Mouse (Mus musculus): Measurements from ENCODE around the gene Hmgcs1. TPM values are rescaled to one million over a fixed set of nuclear protein-coding genes. Genes with fewer than 3 reads are reported as not detected.
A peak's percentile ranks its signal among the peaks of the same experiment; 100 is the strongest.

Gene Hmgcs1
- 102 and 124 TPM in 2 replicates for polyA plus RNA-seq (2014; fragmentation: Nextera tagmentation; extraction: Ambion mirVana)

- Histone ChIP-seq H3K9me3 (replicated peaks; ENCODE audit: control insufficient read depth, low read length) (no peaks in the 10 kb centered on the region), H3K4me3 (ENCODE audit: low read depth, low read length) (peak within 1 kb of the TSS; percentile 94), H3K9ac (ENCODE audit: low read depth, low read length) (peak within 1 kb of the TSS; percentile 87), H3K36me3 (ENCODE audit: control insufficient read depth, insufficient read depth, low read length) (no peaks in the 10 kb centered on the region), H3K27me3 (ENCODE audit: control insufficient read depth, insufficient read depth, low read length) (no peaks in the 10 kb centered on the region), H3K4me1 (ENCODE audit: control insufficient read depth, insufficient read depth, low read length) (peaks cover 8% of the 10 kb centered on the region; the same call in 1 of the 2 replicates), H3K4me2 (peak within 1 kb of the TSS; percentile 76), H3K27ac (ENCODE audit: low read depth, low read length) (peak within 1 kb of the TSS; percentile 92)
- ATAC-seq (replicated peaks; ENCODE audit: insufficient number of reproducible peaks, low FRiP score, low TSS enrichment): peak; percentile 100
- under 1% methylated on average over 59 of the region's 59 CpGs for WGBS (ENCODE audit: insufficient replicate concordance)
Measured at GRCm38 (mm10) chr13:119690039-119690728, at the start of gene Hmgcs1. Gene Hmgcs1 (plus strand): TSS chr13:119690379.

- no peak overlapping the region for H3K4me2 ChIP-seq
- no peaks in the 10 kb centered on the region for H3K4me1 ChIP-seq (ENCODE audit: control insufficient read depth, insufficient read depth, low read length)
- WGBS (ENCODE audit: insufficient replicate concordance): 34% methylated on average over 4 of the region's 4 CpGs
- no peaks in the 10 kb centered on the region for H3K9me3 ChIP-seq (replicated peaks; ENCODE audit: control insufficient read depth, low read length)
- no peak overlapping the region for H3K27ac ChIP-seq (ENCODE audit: low read depth, low read length)
- H3K9ac ChIP-seq (ENCODE audit: low read depth, low read length): no peak overlapping the region
- no peaks in the 10 kb centered on the region for H3K36me3 ChIP-seq (ENCODE audit: control insufficient read depth, insufficient read depth, low read length)
- no peaks in the 10 kb centered on the region for H3K27me3 ChIP-seq (ENCODE audit: control insufficient read depth, insufficient read depth, low read length)
- H3K4me3 ChIP-seq (ENCODE audit: low read depth, low read length): no peak overlapping the region
- no peak for ATAC-seq (replicated peaks; ENCODE audit: insufficient number of reproducible peaks, low FRiP score, low TSS enrichment)
Measured at GRCm38 (mm10) chr13:119640504-119640903, 49.7 kb upstream of the Hmgcs1 start.

- H3K36me3 ChIP-seq (ENCODE audit: control insufficient read depth, insufficient read depth, low read length): no peaks in the 10 kb centered on the region
- no peaks in the 10 kb centered on the region for H3K27me3 ChIP-seq (ENCODE audit: control insufficient read depth, insufficient read depth, low read length)
- no peaks in the 10 kb centered on the region for H3K9me3 ChIP-seq (replicated peaks; ENCODE audit: control insufficient read depth, low read length)
- no peak overlapping the region for H3K9ac ChIP-seq (ENCODE audit: low read depth, low read length)
- no peak overlapping the region for H3K4me3 ChIP-seq (ENCODE audit: low read depth, low read length)
- H3K27ac ChIP-seq (ENCODE audit: low read depth, low read length): no peak overlapping the region
- 70% methylated on average over 7 of the region's 7 CpGs for WGBS (ENCODE audit: insufficient replicate concordance)
- ATAC-seq (replicated peaks; ENCODE audit: insufficient number of reproducible peaks, low FRiP score, low TSS enrichment): no peak
- H3K4me1 ChIP-seq (ENCODE audit: control insufficient read depth, insufficient read depth, low read length): no peaks in the 10 kb centered on the region
- no peak overlapping the region for H3K4me2 ChIP-seq
Measured at GRCm38 (mm10) chr13:119641145-119641544, 49.0 kb upstream of the Hmgcs1 start.

- Histone ChIP-seq H3K4me1 (ENCODE audit: control insufficient read depth, insufficient read depth, low read length) (no peaks in the 10 kb centered on the region), H3K27me3 (ENCODE audit: control insufficient read depth, insufficient read depth, low read length) (no peaks in the 10 kb centered on the region), H3K4me3 (ENCODE audit: low read depth, low read length) (no peak overlapping the region), H3K27ac (ENCODE audit: low read depth, low read length) (no peak overlapping the region), H3K4me2 (no peak overlapping the region), H3K36me3 (ENCODE audit: control insufficient read depth, insufficient read depth, low read length) (no peaks in the 10 kb centered on the region), H3K9me3 (replicated peaks; ENCODE audit: control insufficient read depth, low read length) (no peaks in the 10 kb centered on the region), H3K9ac (ENCODE audit: low read depth, low read length) (no peak overlapping the region)
- 65% methylated on average over 5 of the region's 5 CpGs for WGBS (ENCODE audit: insufficient replicate concordance)
- ATAC-seq (replicated peaks; ENCODE audit: insufficient number of reproducible peaks, low FRiP score, low TSS enrichment): no peak
Measured at GRCm38 (mm10) chr13:119644769-119645168, 45.4 kb upstream of the Hmgcs1 start.

GRCm38 (mm10) chr13:119646511-119646910 is 43.7 kb upstream of the Hmgcs1 start:
- Histone ChIP-seq H3K27ac (ENCODE audit: low read depth, low read length) (no peak overlapping the region), H3K4me3 (ENCODE audit: low read depth, low read length) (no peak overlapping the region), H3K9ac (ENCODE audit: low read depth, low read length) (no peak overlapping the region), H3K9me3 (replicated peaks; ENCODE audit: control insufficient read depth, low read length) (no peaks in the 10 kb centered on the region), H3K4me2 (no peak overlapping the region), H3K36me3 (ENCODE audit: control insufficient read depth, insufficient read depth, low read length) (no peaks in the 10 kb centered on the region), H3K4me1 (ENCODE audit: control insufficient read depth, insufficient read depth, low read length) (no peaks in the 10 kb centered on the region), H3K27me3 (ENCODE audit: control insufficient read depth, insufficient read depth, low read length) (no peaks in the 10 kb centered on the region)
- 85% methylated on average over 1 of the region's 1 CpGs for WGBS (ENCODE audit: insufficient replicate concordance)
- ATAC-seq (replicated peaks; ENCODE audit: insufficient number of reproducible peaks, low FRiP score, low TSS enrichment): no peak

- Histone ChIP-seq H3K9me3 (replicated peaks; ENCODE audit: control insufficient read depth, low read length) (no peaks in the 10 kb centered on the region), H3K27me3 (ENCODE audit: control insufficient read depth, insufficient read depth, low read length) (no peaks in the 10 kb centered on the region), H3K4me2 (no peak overlapping the region), H3K4me1 (ENCODE audit: control insufficient read depth, insufficient read depth, low read length) (no peaks in the 10 kb centered on the region), H3K36me3 (ENCODE audit: control insufficient read depth, insufficient read depth, low read length) (no peaks in the 10 kb centered on the region), H3K4me3 (ENCODE audit: low read depth, low read length) (no peak overlapping the region), H3K27ac (ENCODE audit: low read depth, low read length) (no peak overlapping the region), H3K9ac (ENCODE audit: low read depth, low read length) (no peak overlapping the region)
- 63% methylated on average over 15 of the region's 15 CpGs for WGBS (ENCODE audit: insufficient replicate concordance)
- no peak for ATAC-seq (replicated peaks; ENCODE audit: insufficient number of reproducible peaks, low FRiP score, low TSS enrichment)
Measured at GRCm38 (mm10) chr13:119648891-119649698, 41.1 kb upstream of the Hmgcs1 start.

- H3K4me1 ChIP-seq (ENCODE audit: control insufficient read depth, insufficient read depth, low read length): no peaks in the 10 kb centered on the region
- H3K4me3 ChIP-seq (ENCODE audit: low read depth, low read length): no peak overlapping the region
- WGBS (ENCODE audit: insufficient replicate concordance): 74% methylated on average over 1 of the region's 1 CpGs
- no peaks in the 10 kb centered on the region for H3K9me3 ChIP-seq (replicated peaks; ENCODE audit: control insufficient read depth, low read length)
- H3K36me3 ChIP-seq (ENCODE audit: control insufficient read depth, insufficient read depth, low read length): no peaks in the 10 kb centered on the region
- H3K27me3 ChIP-seq (ENCODE audit: control insufficient read depth, insufficient read depth, low read length): no peaks in the 10 kb centered on the region
- ATAC-seq (replicated peaks; ENCODE audit: insufficient number of reproducible peaks, low FRiP score, low TSS enrichment): no peak
- no peak overlapping the region for H3K9ac ChIP-seq (ENCODE audit: low read depth, low read length)
- no peak overlapping the region for H3K27ac ChIP-seq (ENCODE audit: low read depth, low read length)
- H3K4me2 ChIP-seq: no peak overlapping the region
Measured at GRCm38 (mm10) chr13:119649699-119650046, 40.5 kb upstream of the Hmgcs1 start.

- no peak overlapping the region for H3K9ac ChIP-seq (ENCODE audit: low read depth, low read length)
- no peaks in the 10 kb centered on the region for H3K27me3 ChIP-seq (ENCODE audit: control insufficient read depth, insufficient read depth, low read length)
- H3K4me3 ChIP-seq (ENCODE audit: low read depth, low read length): no peak overlapping the region
- no peak overlapping the region for H3K27ac ChIP-seq (ENCODE audit: low read depth, low read length)
- 81% methylated on average over 2 of the region's 2 CpGs for WGBS (ENCODE audit: insufficient replicate concordance)
- H3K4me2 ChIP-seq: no peak overlapping the region
- H3K36me3 ChIP-seq (ENCODE audit: control insufficient read depth, insufficient read depth, low read length): no peaks in the 10 kb centered on the region
- ATAC-seq (replicated peaks; ENCODE audit: insufficient number of reproducible peaks, low FRiP score, low TSS enrichment): no peak
- H3K9me3 ChIP-seq (replicated peaks; ENCODE audit: control insufficient read depth, low read length): no peaks in the 10 kb centered on the region
- no peaks in the 10 kb centered on the region for H3K4me1 ChIP-seq (ENCODE audit: control insufficient read depth, insufficient read depth, low read length)
Measured at GRCm38 (mm10) chr13:119654734-119655133, 35.4 kb upstream of the Hmgcs1 start.

Data from heart, embryonic 11.5 days (tissue).